Mouse (Mus musculus): Measurements from ENCODE around the gene Ccdc88c. TPM values are rescaled to one million over a fixed set of nuclear protein-coding genes. Genes with fewer than 3 reads are reported as not detected.
A peak's percentile ranks its signal among the peaks of the same experiment; 100 is the strongest.

The Ccdc88c gene
- polyA plus RNA-seq, 1 experiment from 2014 or later: 4.3 TPM

GRCm38 (mm10) chr12:100969808-100970207, 59.0 kb downstream of the Ccdc88c start:
- H3K4me1 ChIP-seq (ENCODE audit: control insufficient read depth, insufficient read depth, low read length): peaks cover 16% of the 10 kb centered on the region
- no peak overlapping the region for H3K9ac ChIP-seq (ENCODE audit: low read length)
- ATAC-seq (replicated peaks; ENCODE audit: extremely low read depth, insufficient read depth, low FRiP score): no peak
- no peak overlapping the region for H3K4me3 ChIP-seq (ENCODE audit: low read length)
- no peak overlapping the region for H3K27ac ChIP-seq (ENCODE audit: low read length)
- H3K9me3 ChIP-seq (replicated peaks; ENCODE audit: control insufficient read depth, low read length): no peaks in the 10 kb centered on the region
- peaks cover 2% of the 10 kb centered on the region; the same call in 1 of the 2 replicates for H3K27me3 ChIP-seq (ENCODE audit: control insufficient read depth, insufficient read depth, low read length)
- 56% methylated on average over 7 of the region's 7 CpGs for WGBS
- no peak overlapping the region for H3K4me2 ChIP-seq (ENCODE audit: low read depth, low read length)
- no peaks in the 10 kb centered on the region for H3K36me3 ChIP-seq (ENCODE audit: control insufficient read depth, insufficient read depth)

- ATAC-seq (replicated peaks; ENCODE audit: extremely low read depth, insufficient read depth, low FRiP score): no peak
- H3K4me2 ChIP-seq (ENCODE audit: low read depth, low read length): no peak overlapping the region
- peaks cover 8% of the 10 kb centered on the region for H3K4me1 ChIP-seq (ENCODE audit: control insufficient read depth, insufficient read depth, low read length)
- no peaks in the 10 kb centered on the region for H3K9me3 ChIP-seq (replicated peaks; ENCODE audit: control insufficient read depth, low read length)
- H3K9ac ChIP-seq (ENCODE audit: low read length): no peak overlapping the region
- no peak overlapping the region for H3K4me3 ChIP-seq (ENCODE audit: low read length)
- no peak overlapping the region for H3K27ac ChIP-seq (ENCODE audit: low read length)
- 85% methylated on average over 12 of the region's 12 CpGs for WGBS
- no peaks in the 10 kb centered on the region for H3K36me3 ChIP-seq (ENCODE audit: control insufficient read depth, insufficient read depth)
- H3K27me3 ChIP-seq (ENCODE audit: control insufficient read depth, insufficient read depth, low read length): peaks cover 2% of the 10 kb centered on the region; the same call in 1 of the 2 replicates
Measured at GRCm38 (mm10) chr12:100967383-100967782, 61.5 kb downstream of the Ccdc88c start.

GRCm38 (mm10) chr12:100966253-100966652, 62.6 kb downstream of the Ccdc88c start:
- H3K27me3 ChIP-seq (ENCODE audit: control insufficient read depth, insufficient read depth, low read length): peaks cover 2% of the 10 kb centered on the region; the same call in 1 of the 2 replicates

GRCm38 (mm10) chr12:100965298-100965697, 63.6 kb downstream of the Ccdc88c start:
- ATAC-seq (replicated peaks; ENCODE audit: extremely low read depth, insufficient read depth, low FRiP score): no peak
- Histone ChIP-seq H3K9me3 (replicated peaks; ENCODE audit: control insufficient read depth, low read length) (no peaks in the 10 kb centered on the region), H3K36me3 (ENCODE audit: control insufficient read depth, insufficient read depth) (no peaks in the 10 kb centered on the region), H3K4me2 (ENCODE audit: low read depth, low read length) (no peak overlapping the region), H3K4me3 (ENCODE audit: low read length) (no peak overlapping the region), H3K9ac (ENCODE audit: low read length) (no peak overlapping the region), H3K4me1 (ENCODE audit: control insufficient read depth, insufficient read depth, low read length) (peaks cover 8% of the 10 kb centered on the region), H3K27me3 (ENCODE audit: control insufficient read depth, insufficient read depth, low read length) (peaks cover 2% of the 10 kb centered on the region; the same call in 1 of the 2 replicates), H3K27ac (ENCODE audit: low read length) (no peak overlapping the region)
- WGBS: 71% methylated on average over 3 of the region's 3 CpGs

More at GRCm38 (mm10) chr12:100966253-100966652, 62.6 kb downstream of the Ccdc88c start:
- no peak overlapping the region for H3K4me3 ChIP-seq (ENCODE audit: low read length)
- no peak overlapping the region for H3K9ac ChIP-seq (ENCODE audit: low read length)
- no peak overlapping the region for H3K4me2 ChIP-seq (ENCODE audit: low read depth, low read length)
- 64% methylated on average over 9 of the region's 9 CpGs for whole genome bisulfite sequencing
- no peaks in the 10 kb centered on the region for H3K9me3 ChIP-seq (replicated peaks; ENCODE audit: control insufficient read depth, low read length)
- peaks cover 8% of the 10 kb centered on the region for H3K4me1 ChIP-seq (ENCODE audit: control insufficient read depth, insufficient read depth, low read length)
- H3K36me3 ChIP-seq (ENCODE audit: control insufficient read depth, insufficient read depth): no peaks in the 10 kb centered on the region
- no peak for ATAC-seq (replicated peaks; ENCODE audit: extremely low read depth, insufficient read depth, low FRiP score)
- no peak overlapping the region for H3K27ac ChIP-seq (ENCODE audit: low read length)

- peaks cover 11% of the 10 kb centered on the region for H3K4me1 ChIP-seq (ENCODE audit: control insufficient read depth, insufficient read depth, low read length)
- H3K4me2 ChIP-seq (ENCODE audit: low read depth, low read length): no peak overlapping the region
- H3K27me3 ChIP-seq (ENCODE audit: control insufficient read depth, insufficient read depth, low read length): peaks cover 15% of the 10 kb centered on the region
- no peak overlapping the region for H3K27ac ChIP-seq (ENCODE audit: low read length)
- no peaks in the 10 kb centered on the region for H3K36me3 ChIP-seq (ENCODE audit: control insufficient read depth, insufficient read depth)
- peak; percentile 66 for ATAC-seq (replicated peaks; ENCODE audit: extremely low read depth, insufficient read depth, low FRiP score)
- H3K9ac ChIP-seq (ENCODE audit: low read length): no peak overlapping the region
- H3K9me3 ChIP-seq (replicated peaks; ENCODE audit: control insufficient read depth, low read length): no peaks in the 10 kb centered on the region
- no peak overlapping the region for H3K4me3 ChIP-seq (ENCODE audit: low read length)
- WGBS: 44% methylated on average over 15 of the region's 15 CpGs
Measured at GRCm38 (mm10) chr12:100958621-100959592, 69.9 kb downstream of the Ccdc88c start.

GRCm38 (mm10) chr12:100958006-100958405, 70.8 kb downstream of the Ccdc88c start:
- Histone ChIP-seq H3K27me3 (ENCODE audit: control insufficient read depth, insufficient read depth, low read length) (peaks cover 16% of the 10 kb centered on the region), H3K36me3 (ENCODE audit: control insufficient read depth, insufficient read depth) (no peaks in the 10 kb centered on the region), H3K9me3 (replicated peaks; ENCODE audit: control insufficient read depth, low read length) (no peaks in the 10 kb centered on the region), H3K4me3 (ENCODE audit: low read length) (no peak overlapping the region), H3K27ac (ENCODE audit: low read length) (no peak overlapping the region), H3K4me1 (ENCODE audit: control insufficient read depth, insufficient read depth, low read length) (peaks cover 11% of the 10 kb centered on the region), H3K4me2 (ENCODE audit: low read depth, low read length) (no peak overlapping the region), H3K9ac (ENCODE audit: low read length) (no peak overlapping the region)
- ATAC-seq (replicated peaks; ENCODE audit: extremely low read depth, insufficient read depth, low FRiP score): peak; percentile 38; the same call in 1 of the 2 replicates
- WGBS: 22% methylated on average over 5 of the region's 5 CpGs

GRCm38 (mm10) chr12:100957257-100957656, 71.6 kb downstream of the Ccdc88c start:
- WGBS: 65% methylated on average over 3 of the region's 3 CpGs
- Histone ChIP-seq H3K9ac (ENCODE audit: low read length) (no peak overlapping the region), H3K4me1 (ENCODE audit: control insufficient read depth, insufficient read depth, low read length) (peaks cover 11% of the 10 kb centered on the region), H3K4me3 (ENCODE audit: low read length) (no peak overlapping the region), H3K9me3 (replicated peaks; ENCODE audit: control insufficient read depth, low read length) (no peaks in the 10 kb centered on the region), H3K27ac (ENCODE audit: low read length) (no peak overlapping the region), H3K4me2 (ENCODE audit: low read depth, low read length) (no peak overlapping the region), H3K27me3 (ENCODE audit: control insufficient read depth, insufficient read depth, low read length) (peaks cover 17% of the 10 kb centered on the region), H3K36me3 (ENCODE audit: control insufficient read depth, insufficient read depth) (no peaks in the 10 kb centered on the region)
- no peak for ATAC-seq (replicated peaks; ENCODE audit: extremely low read depth, insufficient read depth, low FRiP score)

- Histone ChIP-seq H3K27ac (ENCODE audit: low read length) (no peak overlapping the region), H3K27me3 (ENCODE audit: control insufficient read depth, insufficient read depth, low read length) (peaks cover 17% of the 10 kb centered on the region), H3K36me3 (ENCODE audit: control insufficient read depth, insufficient read depth) (no peaks in the 10 kb centered on the region), H3K4me2 (ENCODE audit: low read depth, low read length) (no peak overlapping the region), H3K4me3 (ENCODE audit: low read length) (no peak overlapping the region), H3K9me3 (replicated peaks; ENCODE audit: control insufficient read depth, low read length) (no peaks in the 10 kb centered on the region), H3K4me1 (ENCODE audit: control insufficient read depth, insufficient read depth, low read length) (peaks cover 11% of the 10 kb centered on the region), H3K9ac (ENCODE audit: low read length) (no peak overlapping the region)
- 54% methylated on average over 4 of the region's 4 CpGs for WGBS
- no peak for ATAC-seq (replicated peaks; ENCODE audit: extremely low read depth, insufficient read depth, low FRiP score)
Measured at GRCm38 (mm10) chr12:100956825-100957224, 72.0 kb downstream of the Ccdc88c start.

- ATAC-seq (replicated peaks; ENCODE audit: extremely low read depth, insufficient read depth, low FRiP score): no peak
- no peak overlapping the region for H3K27ac ChIP-seq (ENCODE audit: low read length)
- H3K4me2 ChIP-seq (ENCODE audit: low read depth, low read length): no peak overlapping the region
Measured at GRCm38 (mm10) chr12:100956028-100956427, 72.8 kb downstream of the Ccdc88c start.

More at GRCm38 (mm10) chr12:100956028-100956427, 72.8 kb downstream of the Ccdc88c start:
- Histone ChIP-seq H3K36me3 (ENCODE audit: control insufficient read depth, insufficient read depth) (no peaks in the 10 kb centered on the region), H3K9ac (ENCODE audit: low read length) (no peak overlapping the region), H3K9me3 (replicated peaks; ENCODE audit: control insufficient read depth, low read length) (no peaks in the 10 kb centered on the region), H3K4me1 (ENCODE audit: control insufficient read depth, insufficient read depth, low read length) (peaks cover 11% of the 10 kb centered on the region), H3K27me3 (ENCODE audit: control insufficient read depth, insufficient read depth, low read length) (peaks cover 22% of the 10 kb centered on the region), H3K4me3 (ENCODE audit: low read length) (no peak overlapping the region)
- 88% methylated on average over 2 of the region's 2 CpGs for WGBS

Data from heart, embryonic 16.5 days (tissue).